ENCODE assay signal across 21 mouse cellular contexts in genomic region chr15:4400096-4400495, GRCm38 (mm10). TPM values are rescaled to one million over a fixed set of nuclear protein-coding genes. Genes with fewer than 3 reads are reported as not detected.
DNase-seq lines count a peak whose midpoint lies in the region; ATAC-seq and TF ChIP-seq lines count a peak whose summit lies in the region.
"Had no signal": no experiment of that assay in that cellular context is flagged by ENCODE, and none has a peak within 500 bp of the region (broad histone marks: within the 10 kb centered on the region; RNA-seq: fewer than 3 reads in every experiment).

No protein-coding gene starts in this region.

- DNase-seq in forebrain, embryonic 11.5 days (ENCODE audit: low spot score), result no peak
- no peak for DNase-seq in forebrain, postnatal 0 days
- no peak for DNase-seq in midbrain, embryonic 11.5 days (ENCODE audit: low spot score, missing footprints)
- no peak for DNase-seq in midbrain, postnatal 0 days (ENCODE audit: low spot score)
- DNase-seq in brain, adult 2 months (ENCODE audit: low read depth, low spot score), result peak; percentile 47
- no peak for DNase-seq in left cerebral cortex, adult 8-10 months (ENCODE audit: low spot score in 2 of 2)
- no peak for DNase-seq in lung, postnatal 14 days
- DNase-seq: adrenal gland, postnatal 14 days; gastrocnemius, postnatal 10 days; heart, adult 18-20 months; heart, postnatal 10 days; heart, postnatal 4 days; kidney, adult 2 months had no signal

- H3K4me3 ChIP-seq in forebrain, embryonic 11.5 days (ENCODE audit: low read depth, low read length), result no peak overlapping the region
- no peak overlapping the region for H3K4me3 ChIP-seq in forebrain, postnatal 0 days (ENCODE audit: low read depth, low read length)
- H3K4me3 ChIP-seq in midbrain, embryonic 11.5 days (ENCODE audit: low read depth, low read length), result no peak overlapping the region
- H3K4me3 ChIP-seq in midbrain, postnatal 0 days (ENCODE audit: low read depth, low read length), result no peak overlapping the region
- H3K4me3 ChIP-seq: embryonic facial prominence, embryonic 15.5 days; erythroblast, embryonic 14.5 days; heart, embryonic 10.5 days had no signal

- H3K27me3 ChIP-seq in forebrain, embryonic 11.5 days (ENCODE audit: control insufficient read depth, insufficient read depth, low read length), result no peaks in the 10 kb centered on the region
- no peaks in the 10 kb centered on the region for H3K27me3 ChIP-seq in forebrain, postnatal 0 days (ENCODE audit: insufficient read depth, low read length)
- H3K27me3 ChIP-seq in midbrain, embryonic 11.5 days (ENCODE audit: control insufficient read depth, insufficient read depth, low read length), result no peaks in the 10 kb centered on the region
- H3K27me3 ChIP-seq in midbrain, postnatal 0 days (ENCODE audit: insufficient read depth, low read length), result no peaks in the 10 kb centered on the region
- H3K27me3 ChIP-seq: CH12.LX; embryonic facial prominence, embryonic 15.5 days had no signal

- ATAC-seq in forebrain, embryonic 11.5 days (replicated peaks; ENCODE audit: low FRiP score), result 0 out of 2 replicates have a peak, but pooled peaks have one; percentile 7
- no peak for ATAC-seq in forebrain, postnatal 0 days
- ATAC-seq in midbrain, embryonic 11.5 days (ENCODE audit: low FRiP score), result peak; percentile 50; the same call in 1 of the 2 replicates
- ATAC-seq in midbrain, postnatal 0 days (ENCODE audit: low FRiP score), result no peak
- ATAC-seq: activated CD4-positive, CD25-positive, alpha-beta regulatory T cell, adult 4 months; forebrain, embryonic 14.5 days; intestine, embryonic 16.5 days had no signal

- TF ChIP-seq CTCF in forebrain, postnatal 0 days (IDR thresholded peaks at IDR 0.05; ENCODE audit: low read depth), result no peak
- no peak for TF ChIP-seq CTCF in midbrain, postnatal 0 days (IDR thresholded peaks at IDR 0.05)

- no peak overlapping the region for H3K27ac ChIP-seq in forebrain, embryonic 11.5 days (ENCODE audit: low read depth, low read length)
- H3K27ac ChIP-seq in forebrain, postnatal 0 days (ENCODE audit: low read depth, low read length), result no peak overlapping the region
- H3K27ac ChIP-seq in midbrain, embryonic 11.5 days (ENCODE audit: low read depth, low read length), result no peak overlapping the region
- H3K27ac ChIP-seq in midbrain, postnatal 0 days (ENCODE audit: low read depth, low read length), result no peak overlapping the region
- H3K27ac ChIP-seq: embryonic facial prominence, embryonic 15.5 days; heart, embryonic 10.5 days; hindbrain, embryonic 14.5 days had no signal

- H3K4me2 ChIP-seq in forebrain, embryonic 11.5 days (ENCODE audit: low read depth, low read length, severe bottlenecking), result no peak overlapping the region
- H3K4me2 ChIP-seq in forebrain, postnatal 0 days (ENCODE audit: low read depth), result no peak overlapping the region
- no peak overlapping the region for H3K4me2 ChIP-seq in midbrain, embryonic 11.5 days
- H3K4me2 ChIP-seq in midbrain, postnatal 0 days (ENCODE audit: low read depth, low read length, poor library complexity, severe bottlenecking), result no peak overlapping the region
- H3K4me2 ChIP-seq: embryonic facial prominence, embryonic 15.5 days; hindbrain, embryonic 14.5 days had no signal

- no peak overlapping the region for H3K9ac ChIP-seq in forebrain, embryonic 11.5 days (ENCODE audit: low read length)
- no peak overlapping the region for H3K9ac ChIP-seq in forebrain, postnatal 0 days
- H3K9ac ChIP-seq in midbrain, embryonic 11.5 days (ENCODE audit: low read length), result no peak overlapping the region
- no peak overlapping the region for H3K9ac ChIP-seq in midbrain, postnatal 0 days (replicated peaks; ENCODE audit: low read length, poor library complexity, severe bottlenecking)
- H3K9ac ChIP-seq: embryonic facial prominence, embryonic 15.5 days; hindbrain, embryonic 14.5 days had no signal

- H3K4me1 ChIP-seq in forebrain, embryonic 11.5 days (replicated peaks; ENCODE audit: control insufficient read depth, insufficient read depth, low read length), result no peaks in the 10 kb centered on the region
- H3K4me1 ChIP-seq in forebrain, postnatal 0 days (ENCODE audit: insufficient read depth), result no peaks in the 10 kb centered on the region
- H3K4me1 ChIP-seq in midbrain, embryonic 11.5 days (ENCODE audit: control insufficient read depth, insufficient read depth, low read length), result no peaks in the 10 kb centered on the region
- H3K4me1 ChIP-seq in midbrain, postnatal 0 days (ENCODE audit: insufficient read depth, low read length), result no peaks in the 10 kb centered on the region
- H3K4me1 ChIP-seq: embryonic facial prominence, embryonic 15.5 days; heart, embryonic 10.5 days had no signal

- 13% methylated on average over 4 of the region's 4 CpGs for WGBS in forebrain, embryonic 11.5 days
- WGBS in forebrain, postnatal 0 days, result 19% methylated on average over 4 of the region's 4 CpGs
- WGBS in midbrain, embryonic 11.5 days, result 38% methylated on average over 4 of the region's 4 CpGs
- 41% methylated on average over 4 of the region's 4 CpGs for WGBS in midbrain, postnatal 0 days

- H3K36me3 ChIP-seq in forebrain, embryonic 11.5 days (ENCODE audit: control insufficient read depth, insufficient read depth, low read length), result no peaks in the 10 kb centered on the region
- no peaks in the 10 kb centered on the region for H3K36me3 ChIP-seq in forebrain, postnatal 0 days (ENCODE audit: insufficient read depth)
- H3K36me3 ChIP-seq in midbrain, embryonic 11.5 days (ENCODE audit: control insufficient read depth, insufficient read depth, low read length), result no peaks in the 10 kb centered on the region
- no peaks in the 10 kb centered on the region for H3K36me3 ChIP-seq in midbrain, postnatal 0 days (ENCODE audit: insufficient read depth, low read length)
- H3K36me3 ChIP-seq: embryonic facial prominence, embryonic 15.5 days; heart, embryonic 10.5 days had no signal

- no peaks in the 10 kb centered on the region for H3K9me3 ChIP-seq in forebrain, embryonic 11.5 days (ENCODE audit: control insufficient read depth, low read length)
- no peaks in the 10 kb centered on the region for H3K9me3 ChIP-seq in forebrain, postnatal 0 days (ENCODE audit: low read length)
- no peaks in the 10 kb centered on the region for H3K9me3 ChIP-seq in midbrain, embryonic 11.5 days (ENCODE audit: control insufficient read depth, low read length)
- H3K9me3 ChIP-seq in midbrain, postnatal 0 days (ENCODE audit: low read length), result no peaks in the 10 kb centered on the region
- H3K9me3 ChIP-seq: embryonic facial prominence, embryonic 15.5 days; heart, embryonic 10.5 days had no signal

RNA-seq across cellular contexts. Expression of gene Plcxd3, which starts 24.8 kb away (rescaled TPM):
- polyA plus RNA-seq in forebrain, embryonic 11.5 days (2014; fragmentation: Nextera tagmentation; extraction: Ambion mirVana), result 13.0 and 18.8 TPM in 2 replicates
- total RNA-seq in forebrain, postnatal 0 days (2014; rRNA removed), result 53.5 and 61.5 TPM in 2 replicates
- 33.6 and 76.2 TPM in 2 replicates for polyA plus RNA-seq in forebrain, postnatal 0 days (2015; fragmentation: Nextera tagmentation; extraction: Ambion mirVana)
- 16.6 and 19.8 TPM in 2 replicates for polyA plus RNA-seq in midbrain, embryonic 11.5 days (2014; fragmentation: Nextera tagmentation; extraction: Ambion mirVana)
- total RNA-seq in midbrain, postnatal 0 days (2014; rRNA removed), result 64.6 and 82.5 TPM in 2 replicates
- polyA plus RNA-seq in midbrain, postnatal 0 days (2015; fragmentation: Nextera tagmentation; extraction: Ambion mirVana), result 90.5 and 100 TPM in 2 replicates
- 10 to 100 TPM; 31.2 to 35.9 (median 34.6) TPM for total RNA-seq in left cerebral cortex, adult 8-10 months (2022)
- polyA plus RNA-seq: activated CD4-positive, CD25-positive, alpha-beta regulatory T cell, adult 4 months; erythroblast, embryonic 14.5 days had no signal

Comparison
In these comparisons a context has a peak if more than half of its experiments do, and no peak if none do; other contexts are left out.
1. ATAC-seq: peak in forebrain, embryonic 11.5 days (single experiment) and midbrain, embryonic 11.5 days (single experiment); none in forebrain, postnatal 0 days (single experiment) and midbrain, postnatal 0 days (single experiment).